Mouse (Mus musculus): ENCODE results near the gene Ift81. TPM values are rescaled to one million over a fixed set of nuclear protein-coding genes. Genes with fewer than 3 reads are reported as not detected.

The Ift81 gene
- polyA plus RNA-seq, 1 experiment from 2014 or later: 50.5 TPM

DNA sequence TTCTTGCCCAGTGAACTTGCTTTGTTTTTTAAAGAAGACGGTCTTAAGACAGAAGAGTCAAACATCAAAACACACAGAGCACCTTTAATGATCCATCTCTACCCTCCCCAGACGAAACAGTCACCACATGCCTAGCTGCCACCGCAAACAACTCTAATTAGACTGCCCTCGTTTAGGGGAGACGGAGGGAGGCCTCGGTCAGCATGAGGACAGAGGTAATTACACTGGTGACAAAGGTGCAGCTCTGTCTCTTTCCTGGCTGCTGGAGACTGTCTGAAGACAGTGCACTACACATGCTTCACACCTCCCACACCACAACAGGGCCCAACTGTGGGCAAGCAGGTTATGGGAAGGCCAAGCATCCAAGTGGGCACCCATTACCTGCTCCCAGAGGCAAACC, 66.5 kb downstream of the Ift81 start:
- DNase-seq (ENCODE audit: low spot score, missing footprints) (no peak), ATAC-seq (ENCODE audit: low FRiP score) (no peak)
- no peak overlapping the region for H3K4me2 ChIP-seq
- no peak overlapping the region for H3K4me3 ChIP-seq (ENCODE audit: low read depth, low read length)
- no peaks in the 10 kb centered on the region for H3K27me3 ChIP-seq (ENCODE audit: control insufficient read depth, insufficient read depth, low read length)
- no peaks in the 10 kb centered on the region for H3K9me3 ChIP-seq (ENCODE audit: control insufficient read depth, low read length)
- no peaks in the 10 kb centered on the region for H3K4me1 ChIP-seq (ENCODE audit: control insufficient read depth, insufficient read depth, low read length)
- peaks cover 2% of the 10 kb centered on the region; the same call in 1 of the 2 replicates for H3K36me3 ChIP-seq (ENCODE audit: control insufficient read depth, insufficient read depth, low read length)
- WGBS: 82% methylated on average over 6 of the region's 6 CpGs
- no peak overlapping the region for H3K9ac ChIP-seq (ENCODE audit: low read length)
- H3K27ac ChIP-seq (ENCODE audit: low read depth, low read length): no peak overlapping the region

DNA sequence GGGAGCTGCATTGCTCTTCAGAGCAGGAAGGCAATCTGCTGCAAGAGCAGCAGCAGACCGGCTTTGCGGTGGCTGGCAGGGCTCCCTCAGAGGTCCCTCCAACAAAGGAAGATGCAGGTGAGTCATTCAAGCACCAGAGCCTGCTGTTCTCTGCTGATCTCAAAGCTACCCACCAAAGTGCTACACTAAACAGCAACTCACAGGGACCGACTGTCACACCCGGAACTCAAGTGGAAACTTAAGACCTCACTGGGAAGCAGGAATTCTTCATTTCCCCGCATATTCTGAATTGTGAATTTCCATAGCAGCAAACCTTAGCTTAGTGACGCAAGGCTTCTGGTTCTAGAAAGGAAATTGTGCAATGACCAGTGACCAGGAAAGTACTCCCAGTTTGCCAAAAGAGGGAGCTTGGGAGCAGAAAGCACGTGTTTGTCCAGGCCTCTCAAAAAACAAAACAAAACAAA, 67.0 kb downstream of the Ift81 start:
- Histone ChIP-seq H3K4me1 (ENCODE audit: control insufficient read depth, insufficient read depth, low read length) (no peaks in the 10 kb centered on the region), H3K36me3 (ENCODE audit: control insufficient read depth, insufficient read depth, low read length) (peaks cover 2% of the 10 kb centered on the region; the same call in 1 of the 2 replicates), H3K9ac (ENCODE audit: low read length) (no peak overlapping the region), H3K4me2 (no peak overlapping the region), H3K27ac (ENCODE audit: low read depth, low read length) (no peak overlapping the region), H3K4me3 (ENCODE audit: low read depth, low read length) (no peak overlapping the region), H3K9me3 (ENCODE audit: control insufficient read depth, low read length) (no peaks in the 10 kb centered on the region), H3K27me3 (ENCODE audit: control insufficient read depth, insufficient read depth, low read length) (no peaks in the 10 kb centered on the region)
- ATAC-seq (ENCODE audit: low FRiP score) (no peak), DNase-seq (ENCODE audit: low spot score, missing footprints) (no peak)
- 66% methylated on average over 7 of the region's 7 CpGs for WGBS

DNA sequence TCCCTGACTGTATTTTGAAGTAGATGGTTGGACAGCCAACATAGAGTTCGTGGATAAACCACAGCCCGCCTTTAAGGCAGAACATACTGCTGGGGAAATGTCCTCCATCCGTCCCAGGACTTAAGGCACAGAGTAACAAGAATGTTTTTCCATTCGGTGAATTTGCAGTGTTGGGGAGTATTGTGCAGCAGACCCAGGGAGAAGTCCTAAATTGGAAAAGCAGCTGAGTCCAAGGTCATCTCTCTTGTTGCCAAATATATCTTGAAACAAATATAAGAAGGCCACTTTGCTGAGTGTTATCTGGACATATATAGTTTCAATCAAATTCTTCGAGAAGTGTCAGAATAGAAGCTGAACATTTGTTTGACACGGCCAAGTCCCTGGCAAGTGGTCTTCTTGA, 70.9 kb downstream of the Ift81 start:
- Histone ChIP-seq H3K36me3 (ENCODE audit: control insufficient read depth, insufficient read depth, low read length) (peaks cover 2% of the 10 kb centered on the region; the same call in 1 of the 2 replicates), H3K4me2 (no peak overlapping the region), H3K4me1 (ENCODE audit: control insufficient read depth, insufficient read depth, low read length) (no peaks in the 10 kb centered on the region), H3K9ac (ENCODE audit: low read length) (no peak overlapping the region), H3K9me3 (ENCODE audit: control insufficient read depth, low read length) (no peaks in the 10 kb centered on the region), H3K4me3 (ENCODE audit: low read depth, low read length) (no peak overlapping the region), H3K27me3 (ENCODE audit: control insufficient read depth, insufficient read depth, low read length) (no peaks in the 10 kb centered on the region), H3K27ac (ENCODE audit: low read depth, low read length) (no peak overlapping the region)
- no peak for DNase-seq (ENCODE audit: low spot score, missing footprints)
- 90% methylated on average over 6 of the region's 6 CpGs for WGBS
- no peak for ATAC-seq (ENCODE audit: low FRiP score)

DNA sequence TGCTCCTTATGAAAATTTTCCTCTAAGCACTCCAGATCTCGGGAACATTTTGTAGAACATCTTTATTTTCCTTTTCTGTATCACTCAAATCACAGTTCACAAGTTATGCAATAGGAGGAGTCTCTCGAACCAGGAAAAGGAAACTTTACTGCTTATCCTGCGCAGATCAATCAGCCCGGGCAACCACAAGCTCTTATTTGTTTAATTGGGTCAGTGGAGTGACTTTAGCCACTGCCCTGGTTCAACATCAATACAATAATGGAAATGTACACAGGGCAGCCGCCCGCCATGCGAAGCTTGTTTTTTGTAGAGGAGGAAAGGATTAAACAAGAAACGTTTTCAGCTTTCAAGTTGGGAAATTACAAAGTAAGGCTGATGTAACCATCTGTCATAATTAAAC, 72.4 kb downstream of the Ift81 start:
- no peak for ATAC-seq (ENCODE audit: low FRiP score)
- Histone ChIP-seq H3K27me3 (ENCODE audit: control insufficient read depth, insufficient read depth, low read length) (no peaks in the 10 kb centered on the region), H3K4me3 (ENCODE audit: low read depth, low read length) (no peak overlapping the region), H3K9ac (ENCODE audit: low read length) (no peak overlapping the region), H3K9me3 (ENCODE audit: control insufficient read depth, low read length) (no peaks in the 10 kb centered on the region), H3K4me2 (no peak overlapping the region), H3K36me3 (ENCODE audit: control insufficient read depth, insufficient read depth, low read length) (peaks cover 2% of the 10 kb centered on the region; the same call in 1 of the 2 replicates), H3K4me1 (ENCODE audit: control insufficient read depth, insufficient read depth, low read length) (no peaks in the 10 kb centered on the region), H3K27ac (ENCODE audit: low read depth, low read length) (no peak overlapping the region)
- DNase-seq (ENCODE audit: low spot score, missing footprints): no peak
- WGBS: 89% methylated on average over 8 of the region's 8 CpGs

DNA sequence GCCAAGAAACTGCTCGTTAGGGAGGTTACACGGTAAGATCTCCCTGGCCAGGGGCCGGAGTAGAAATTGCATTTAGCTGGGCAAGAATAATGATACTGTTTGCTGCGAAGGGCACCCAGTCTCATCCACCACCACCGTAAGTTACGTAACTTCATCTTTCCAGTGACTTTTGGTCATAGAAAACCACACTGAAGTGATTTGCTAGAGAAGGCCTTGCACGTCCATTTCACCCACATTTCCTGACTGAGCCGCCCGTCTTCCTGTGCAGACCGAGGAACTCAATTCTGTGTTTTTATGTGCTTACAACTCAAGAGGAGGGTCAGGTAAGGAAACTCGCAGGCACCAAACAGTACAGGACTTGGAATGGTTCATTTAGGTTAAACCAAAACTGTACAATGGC, 76.2 kb downstream of the Ift81 start:
- Histone ChIP-seq H3K27me3 (ENCODE audit: control insufficient read depth, insufficient read depth, low read length) (no peaks in the 10 kb centered on the region), H3K9me3 (ENCODE audit: control insufficient read depth, low read length) (no peaks in the 10 kb centered on the region), H3K4me3 (ENCODE audit: low read depth, low read length) (no peak overlapping the region), H3K27ac (ENCODE audit: low read depth, low read length) (no peak overlapping the region), H3K36me3 (ENCODE audit: control insufficient read depth, insufficient read depth, low read length) (no peaks in the 10 kb centered on the region; the same call in 1 of the 2 replicates), H3K4me2 (no peak overlapping the region), H3K9ac (ENCODE audit: low read length) (no peak overlapping the region), H3K4me1 (ENCODE audit: control insufficient read depth, insufficient read depth, low read length) (no peaks in the 10 kb centered on the region)
- no peak for DNase-seq (ENCODE audit: low spot score, missing footprints)
- no peak for ATAC-seq (ENCODE audit: low FRiP score)
- 94% methylated on average over 11 of the region's 11 CpGs for WGBS

- no peaks in the 10 kb centered on the region for H3K27me3 ChIP-seq (ENCODE audit: control insufficient read depth, insufficient read depth, low read length)
- ATAC-seq (ENCODE audit: low FRiP score): no peak
Observed at GRCm38 (mm10) chr5:122537654-122538053, 76.7 kb downstream of the Ift81 start.

DNA sequence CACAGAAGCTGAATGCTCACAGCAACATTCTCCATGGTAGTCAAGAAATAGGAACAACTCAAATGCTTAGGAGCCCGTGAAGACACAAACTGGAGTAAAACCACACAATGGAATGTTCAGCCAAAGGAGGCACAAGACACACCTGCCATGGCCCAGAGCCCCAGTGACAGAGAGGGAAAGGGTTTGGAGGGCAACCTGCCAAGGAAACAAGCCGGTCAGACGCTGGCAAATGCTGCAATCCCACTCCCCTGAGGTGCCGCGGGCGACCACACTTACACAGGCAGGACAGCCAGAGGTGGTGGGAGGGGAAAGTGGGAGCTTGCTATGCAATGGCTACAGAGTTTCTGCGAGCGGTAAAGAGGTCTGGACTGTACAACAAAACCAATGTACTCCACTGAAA, 80.4 kb downstream of the Ift81 start:
- Histone ChIP-seq H3K4me3 (ENCODE audit: low read depth, low read length) (no peak overlapping the region), H3K36me3 (ENCODE audit: control insufficient read depth, insufficient read depth, low read length) (no peaks in the 10 kb centered on the region), H3K9me3 (ENCODE audit: control insufficient read depth, low read length) (no peaks in the 10 kb centered on the region), H3K27ac (ENCODE audit: low read depth, low read length) (no peak overlapping the region), H3K4me1 (ENCODE audit: control insufficient read depth, insufficient read depth, low read length) (no peaks in the 10 kb centered on the region), H3K9ac (ENCODE audit: low read length) (no peak overlapping the region), H3K27me3 (ENCODE audit: control insufficient read depth, insufficient read depth, low read length) (no peaks in the 10 kb centered on the region), H3K4me2 (no peak overlapping the region)
- DNase-seq (ENCODE audit: low spot score, missing footprints): no peak
- no peak for ATAC-seq (ENCODE audit: low FRiP score)
- WGBS: 88% methylated on average over 8 of the region's 8 CpGs

More at GRCm38 (mm10) chr5:122537654-122538053, 76.7 kb downstream of the Ift81 start:
- H3K4me3 ChIP-seq (ENCODE audit: low read depth, low read length): no peak overlapping the region
- no peak overlapping the region for H3K27ac ChIP-seq (ENCODE audit: low read depth, low read length)
- WGBS: 96% methylated on average over 5 of the region's 5 CpGs
- H3K9me3 ChIP-seq (ENCODE audit: control insufficient read depth, low read length): no peaks in the 10 kb centered on the region
- no peak overlapping the region for H3K4me2 ChIP-seq
- no peak overlapping the region for H3K9ac ChIP-seq (ENCODE audit: low read length)
- no peak for DNase-seq (ENCODE audit: low spot score, missing footprints)
- H3K4me1 ChIP-seq (ENCODE audit: control insufficient read depth, insufficient read depth, low read length): no peaks in the 10 kb centered on the region
- no peaks in the 10 kb centered on the region for H3K36me3 ChIP-seq (ENCODE audit: control insufficient read depth, insufficient read depth, low read length)

GRCm38 (mm10) chr5:122529913-122530604, 84.3 kb downstream of the Ift81 start:
- ATAC-seq (ENCODE audit: low FRiP score): no peak
- Histone ChIP-seq H3K9me3 (ENCODE audit: control insufficient read depth, low read length) (no peaks in the 10 kb centered on the region), H3K27me3 (ENCODE audit: control insufficient read depth, insufficient read depth, low read length) (no peaks in the 10 kb centered on the region), H3K4me2 (no peak overlapping the region), H3K4me1 (ENCODE audit: control insufficient read depth, insufficient read depth, low read length) (0 out of 2 replicates have a peak, but pooled peaks cover 2% of the 10 kb centered on the region), H3K4me3 (ENCODE audit: low read depth, low read length) (no peak overlapping the region), H3K9ac (ENCODE audit: low read length) (no peak overlapping the region), H3K36me3 (ENCODE audit: control insufficient read depth, insufficient read depth, low read length) (no peaks in the 10 kb centered on the region), H3K27ac (ENCODE audit: low read depth, low read length) (no peak overlapping the region)
- DNase-seq (ENCODE audit: low spot score, missing footprints): no peak
- WGBS: 91% methylated on average over 9 of the region's 9 CpGs

DNA sequence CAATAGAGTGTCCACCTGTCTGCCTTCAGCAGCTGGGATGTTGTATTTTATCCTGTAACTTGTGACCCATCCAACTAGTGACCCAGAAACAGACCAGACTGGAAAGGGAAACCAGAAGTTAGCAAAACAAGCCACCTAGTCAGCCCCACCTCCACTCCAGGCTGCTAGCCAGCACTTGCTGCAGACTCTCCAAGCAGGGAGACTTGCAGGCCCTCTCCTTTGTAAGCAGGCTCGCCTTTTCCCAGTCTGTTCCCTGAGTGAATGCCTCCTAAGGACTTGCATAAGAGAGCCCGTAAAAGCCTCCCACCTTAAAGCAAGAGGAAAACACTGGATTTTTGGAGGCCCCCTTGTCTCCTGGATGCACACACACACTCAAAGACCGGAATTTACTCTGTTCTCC, 85.0 kb downstream of the Ift81 start:
- H3K36me3 ChIP-seq (ENCODE audit: control insufficient read depth, insufficient read depth, low read length): no peaks in the 10 kb centered on the region
- ATAC-seq (ENCODE audit: low FRiP score) (no peak), DNase-seq (ENCODE audit: low spot score, missing footprints) (no peak)
- no peaks in the 10 kb centered on the region for H3K27me3 ChIP-seq (ENCODE audit: control insufficient read depth, insufficient read depth, low read length)
- no peak overlapping the region for H3K4me3 ChIP-seq (ENCODE audit: low read depth, low read length)
- H3K27ac ChIP-seq (ENCODE audit: low read depth, low read length): no peak overlapping the region
- H3K9ac ChIP-seq (ENCODE audit: low read length): no peak overlapping the region
- 63% methylated on average over 3 of the region's 3 CpGs for WGBS
- 0 out of 2 replicates have a peak, but pooled peaks cover 2% of the 10 kb centered on the region for H3K4me1 ChIP-seq (ENCODE audit: control insufficient read depth, insufficient read depth, low read length)
- no peak overlapping the region for H3K4me2 ChIP-seq
- H3K9me3 ChIP-seq (ENCODE audit: control insufficient read depth, low read length): no peaks in the 10 kb centered on the region

All from midbrain, embryonic 11.5 days (tissue).